Mouse (Mus musculus) forebrain, postnatal 0 days (tissue): ENCODE measurements around the gene A830031A19Rik. TPM values are rescaled to one million over a fixed set of nuclear protein-coding genes. Genes with fewer than 3 reads are reported as not detected.

Source experiments
- ATAC-seq: fragments of 200-750 bp; cut with Nextera tagmentation; 2 replicates; pipeline ENCODE4 v1.8.0; 2017; ENCODE audit warnings: mild to moderate bottlenecking, moderate library complexity
- DNase-seq: peaks from one replicate; pipeline ENCODE4 v3.0.0-alpha.2; 2015
- H3K27ac ChIP-seq: fragments of 300-500 bp; sonication (generic); 2 replicates; pipeline ENCODE4 v1.5.1; 2014; ENCODE audit warnings: low read depth, mild to moderate bottlenecking, antibody characterized with exemption, low read length, moderate library complexity, mixed read lengths
- H3K27me3 ChIP-seq: fragments of 300-500 bp; sonication (generic); 2 replicates; pipeline ENCODE4 v1.6.1; 2014; ENCODE audit warnings: mild to moderate bottlenecking, low read length, mixed read lengths; ENCODE audit not compliant: insufficient read depth
- H3K36me3 ChIP-seq: fragments of 300-500 bp; sonication (generic); 2 replicates; pipeline ENCODE4 v1.6.1; 2014; ENCODE audit warnings: mild to moderate bottlenecking, moderate library complexity; ENCODE audit not compliant: insufficient read depth
- H3K4me1 ChIP-seq: fragments of 300-500 bp; sonication (generic); 2 replicates; pipeline ENCODE4 v1.6.1; 2014; ENCODE audit warnings: antibody characterized with exemption; ENCODE audit not compliant: insufficient read depth
- H3K4me2 ChIP-seq: fragments of 300-500 bp; sonication (generic); 2 replicates; pipeline ENCODE4 v1.6.1; 2014; ENCODE audit warnings: low read depth, mild to moderate bottlenecking, moderate library complexity
- H3K4me3 ChIP-seq: fragments of 300-500 bp; sonication (generic); 2 replicates; pipeline ENCODE4 v1.5.1; 2014; ENCODE audit warnings: low read depth, low read length, mixed read lengths
- H3K9ac ChIP-seq: fragments of 300-500 bp; sonication (generic); 2 replicates; pipeline ENCODE4 v1.6.1; 2014; ENCODE audit warnings: mild to moderate bottlenecking
- H3K9me3 ChIP-seq: fragments of 300-500 bp; sonication (generic); 2 replicates; pipeline ENCODE4 v1.6.1; 2016; ENCODE audit warnings: low read length
- CTCF ChIP-seq: sonication (generic); IDR thresholded peaks from 2 replicates; pipeline ENCODE4 v1.5.1; 2016; ENCODE audit warnings: antibody characterized with exemption, control low read depth, low read depth
- WGBS: fragments of 180-500 bp; shearing (Covaris S2); extraction: QIAGEN DNeasy Blood & Tissue Kit; methylation state at CpG from one replicate; pipeline ENCODE4 v1.1.7; 2014; 5-methylcytosine and 5-hydroxymethylcytosine counted together
- polyA plus RNA-seq: library from polyadenylated mRNA; unstranded; fragments of >200 nt; fragmentation: Nextera tagmentation; extraction: Ambion mirVana; gene quantifications from 2 replicates; pipeline ENCODE4 v1.2.1, GENCODE M21; 2015
- total RNA-seq: library from RNA; depleted of rRNA; stranded (reverse); fragments of >200 nt; gene quantifications from 2 replicates; pipeline ENCODE4 v1.2.3, GENCODE M21; 2014

Gene A830031A19Rik
- total and polyA plus RNA-seq, 2 experiments from 2014 or later: 0.63 TPM; not detected in 1

DNA sequence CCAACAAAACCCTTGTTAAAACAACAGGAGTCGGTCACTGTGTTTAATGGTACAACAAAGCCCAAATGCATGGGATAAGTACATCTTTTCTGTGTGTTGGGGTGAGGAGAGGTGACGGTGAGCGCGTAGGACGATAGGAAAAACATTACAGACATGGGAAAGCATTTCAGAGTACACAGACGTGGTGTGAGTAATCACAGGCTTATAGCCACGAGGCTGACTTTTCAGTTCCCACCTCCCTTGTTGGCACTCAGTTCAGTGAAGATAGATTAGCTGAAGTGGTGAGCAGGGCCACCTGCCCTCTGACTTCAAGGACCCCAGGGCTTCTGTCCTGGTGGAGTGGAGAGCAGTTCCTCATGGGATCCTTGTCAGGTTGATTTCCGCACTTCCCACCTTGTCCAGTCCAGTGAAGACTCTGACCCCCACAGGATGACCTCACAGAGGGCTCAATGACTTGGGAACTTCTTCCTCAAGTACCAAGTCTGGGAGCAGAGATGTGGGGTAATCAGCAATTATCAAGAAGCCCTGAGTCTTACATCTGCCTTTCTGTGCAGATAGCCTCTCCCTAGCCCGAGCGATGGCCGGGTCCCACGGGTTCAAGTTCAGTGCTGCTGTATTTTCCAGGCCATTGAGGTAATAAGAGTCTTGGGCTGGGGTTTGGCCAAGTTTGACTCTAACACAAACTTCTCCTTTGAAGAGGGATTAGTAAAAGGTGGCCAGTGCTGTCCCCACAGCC lies 40.3 kb upstream of the A830031A19Rik start:
- DNase-seq (no peak), ATAC-seq (no peak)
- Histone ChIP-seq H3K4me1 (peaks cover 3% of the 10 kb centered on the region; the same call in 1 of the 2 replicates), H3K9ac (no peak overlapping the region), H3K4me2 (no peak overlapping the region), H3K9me3 (no peaks in the 10 kb centered on the region), H3K27me3 (no peaks in the 10 kb centered on the region), H3K36me3 (peaks cover 7% of the 10 kb centered on the region; the same call in 1 of the 2 replicates), H3K27ac (no peak overlapping the region), H3K4me3 (no peak overlapping the region)
- TF ChIP-seq CTCF: no peak
- WGBS: 79% methylated on average over 12 of the region's 12 CpGs

GRCm38 (mm10) chr11:24111720-24112119 lies 36.9 kb upstream of the A830031A19Rik start:
- TF ChIP-seq CTCF: no peak
- peaks cover 4% of the 10 kb centered on the region; the same call in 1 of the 2 replicates for H3K4me1 ChIP-seq
- no peaks in the 10 kb centered on the region for H3K9me3 ChIP-seq
- no peaks in the 10 kb centered on the region for H3K27me3 ChIP-seq
- no peak overlapping the region for H3K9ac ChIP-seq
- H3K4me3 ChIP-seq: no peak overlapping the region
- no peaks in the 10 kb centered on the region; the same call in 1 of the 2 replicates for H3K36me3 ChIP-seq
- ATAC-seq: no peak
- 33% methylated on average over 6 of the region's 6 CpGs for WGBS
- peak overlapping the region; percentile 30; the same call in 1 of the 2 replicates for H3K27ac ChIP-seq
- DNase-seq: no peak
- H3K4me2 ChIP-seq: no peak overlapping the region

GRCm38 (mm10) chr11:24110113-24110512 lies 35.3 kb upstream of the A830031A19Rik start:
- no peak for DNase-seq
- TF ChIP-seq CTCF: no peak
- H3K36me3 ChIP-seq: no peaks in the 10 kb centered on the region; the same call in 1 of the 2 replicates
- H3K9ac ChIP-seq: no peak overlapping the region
- H3K4me1 ChIP-seq: peaks cover 6% of the 10 kb centered on the region; the same call in 1 of the 2 replicates
- no peak overlapping the region for H3K4me2 ChIP-seq
- 33% methylated on average over 2 of the region's 2 CpGs for WGBS
- ATAC-seq: peak; percentile 6; the same call in 1 of the 2 replicates
- H3K9me3 ChIP-seq: no peaks in the 10 kb centered on the region
- peak overlapping the region; percentile 42; the same call in 1 of the 2 replicates for H3K27ac ChIP-seq
- H3K4me3 ChIP-seq: no peak overlapping the region
- H3K27me3 ChIP-seq: no peaks in the 10 kb centered on the region

DNA sequence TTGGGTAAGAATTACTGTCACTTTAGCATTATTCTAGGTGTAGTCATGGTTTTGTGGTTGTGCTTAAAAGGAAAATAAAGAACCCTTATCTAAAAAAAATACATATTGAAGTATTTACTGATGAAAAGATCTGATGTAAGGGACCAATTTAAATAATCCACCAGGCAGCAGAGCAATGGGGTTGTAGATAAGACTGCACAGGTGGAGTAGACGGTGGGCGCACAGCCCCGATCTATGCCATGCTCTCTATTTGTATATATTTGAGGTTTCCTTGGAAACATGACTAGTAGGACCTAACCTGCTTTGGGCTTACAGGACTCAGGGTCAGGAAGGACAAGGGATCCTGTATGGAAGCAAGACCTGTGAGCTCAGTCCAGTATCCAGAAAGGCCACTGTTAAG lies 34.5 kb upstream of the A830031A19Rik start:
- Histone ChIP-seq H3K4me3 (no peak overlapping the region), H3K36me3 (no peaks in the 10 kb centered on the region; the same call in 1 of the 2 replicates), H3K27ac (peak overlapping the region; percentile 42; the same call in 1 of the 2 replicates), H3K4me2 (no peak overlapping the region), H3K4me1 (peaks cover 6% of the 10 kb centered on the region; the same call in 1 of the 2 replicates), H3K9me3 (no peaks in the 10 kb centered on the region), H3K27me3 (no peaks in the 10 kb centered on the region), H3K9ac (no peak overlapping the region)
- DNase-seq: no peak
- ATAC-seq: no peak
- WGBS: 92% methylated on average over 3 of the region's 3 CpGs
- no peak for TF ChIP-seq CTCF

DNA sequence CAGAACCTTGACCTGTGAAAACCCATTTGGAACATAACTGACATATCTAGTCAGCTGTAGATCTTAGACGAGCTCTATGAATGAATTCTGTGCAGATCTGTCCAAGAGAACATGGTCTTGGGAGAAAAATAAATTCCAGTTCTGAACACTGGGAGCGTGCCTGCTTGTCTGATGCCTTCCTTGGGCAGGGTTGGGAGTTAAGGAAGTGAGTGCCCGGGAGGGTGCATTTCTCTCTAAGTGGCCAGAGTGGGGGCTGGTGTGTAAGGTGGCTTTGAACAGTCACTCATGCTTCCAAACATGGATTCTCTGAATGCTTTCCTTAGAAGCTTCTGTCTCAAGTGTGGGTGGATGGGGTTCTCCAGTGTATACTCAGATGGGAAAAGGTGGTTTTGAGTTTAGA lies 34.1 kb upstream of the A830031A19Rik start:
- Histone ChIP-seq H3K36me3 (no peaks in the 10 kb centered on the region; the same call in 1 of the 2 replicates), H3K4me3 (no peak overlapping the region), H3K27me3 (no peaks in the 10 kb centered on the region), H3K27ac (0 out of 2 replicates have a peak overlapping the region, but pooled peaks have one; percentile 31), H3K4me1 (peaks cover 6% of the 10 kb centered on the region; the same call in 1 of the 2 replicates), H3K9ac (no peak overlapping the region), H3K4me2 (no peak overlapping the region), H3K9me3 (no peaks in the 10 kb centered on the region)
- DNase-seq (no peak), ATAC-seq (peak; percentile 12; the same call in 1 of the 2 replicates)
- peak; percentile 21; the same call in 1 of the 2 replicates for TF ChIP-seq CTCF
- WGBS: 62% methylated on average over 3 of the region's 3 CpGs

DNA sequence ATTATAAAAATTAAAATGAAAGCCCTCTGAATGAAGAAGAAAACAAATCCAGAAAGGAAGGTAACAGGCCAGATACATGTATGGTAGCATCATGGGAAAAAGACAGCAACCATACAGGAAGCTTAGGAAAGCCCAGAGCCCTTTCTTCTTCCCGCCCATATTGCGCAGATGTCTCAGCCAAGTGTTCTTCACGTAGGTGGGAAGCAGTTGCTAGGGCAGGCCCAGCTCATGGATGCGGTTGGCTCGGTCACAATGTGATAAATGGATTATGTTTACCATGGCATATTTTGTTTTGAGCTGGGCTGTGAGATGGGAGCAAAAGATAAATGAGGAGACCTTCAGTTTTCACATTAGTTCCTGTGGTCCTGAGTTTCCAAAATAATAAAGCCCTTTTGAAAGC lies 32.6 kb upstream of the A830031A19Rik start:
- Histone ChIP-seq H3K9ac (no peak overlapping the region; the same call in 1 of the 2 replicates), H3K27ac (peak overlapping the region; percentile 15; the same call in 1 of the 2 replicates), H3K4me3 (no peak overlapping the region), H3K4me1 (peaks cover 11% of the 10 kb centered on the region), H3K36me3 (no peaks in the 10 kb centered on the region), H3K27me3 (no peaks in the 10 kb centered on the region), H3K9me3 (no peaks in the 10 kb centered on the region), H3K4me2 (no peak overlapping the region)
- whole genome bisulfite sequencing: 61% methylated on average over 5 of the region's 5 CpGs
- no peak for TF ChIP-seq CTCF
- DNase-seq: no peak
- ATAC-seq: no peak

DNA sequence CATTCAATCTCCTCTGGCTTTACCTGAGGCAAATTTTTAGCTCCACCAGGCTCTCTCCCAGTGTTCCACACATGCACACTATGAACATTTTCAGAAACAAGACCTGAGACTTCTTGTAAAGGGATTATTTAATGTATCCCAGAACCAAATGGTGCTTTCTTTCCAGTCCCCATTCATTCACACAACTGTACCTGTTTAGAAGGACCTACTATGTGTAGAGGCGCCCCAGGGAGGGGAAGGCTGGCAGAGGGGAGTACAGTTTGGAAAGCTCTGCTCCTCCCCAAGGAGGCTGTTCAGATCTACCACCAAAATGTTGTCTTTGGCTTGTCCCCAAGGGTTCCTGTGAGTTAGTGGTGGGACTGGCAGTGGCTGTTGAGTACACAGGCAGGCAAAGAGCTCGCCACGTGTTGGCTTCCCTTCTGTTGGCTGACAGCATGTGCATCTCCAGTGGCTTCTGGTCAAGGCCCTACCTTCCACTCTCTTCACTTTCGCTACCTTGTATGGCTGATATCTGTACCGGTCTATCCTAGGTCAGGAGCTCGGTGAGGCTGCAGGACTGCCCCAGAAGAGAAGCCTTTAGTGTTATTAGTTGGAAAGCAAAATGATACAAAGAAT lies 28.4 kb upstream of the A830031A19Rik start:
- H3K9me3 ChIP-seq: no peaks in the 10 kb centered on the region
- H3K27me3 ChIP-seq: no peaks in the 10 kb centered on the region
- no peak overlapping the region for H3K4me2 ChIP-seq
- H3K27ac ChIP-seq: 0 out of 2 replicates have a peak overlapping the region, but pooled peaks have one; percentile 35
- peaks cover 34% of the 10 kb centered on the region for H3K4me1 ChIP-seq
- H3K36me3 ChIP-seq: no peaks in the 10 kb centered on the region
- 66% methylated on average over 6 of the region's 6 CpGs for WGBS
- ATAC-seq (no peak), DNase-seq (no peak)
- no peak overlapping the region for H3K9ac ChIP-seq
- TF ChIP-seq CTCF: no peak
- H3K4me3 ChIP-seq: no peak overlapping the region
